ENCODE assay signal across 8 mouse cellular contexts in genomic region chr8:120300601-120301141, GRCm38 (mm10).
DNase-seq lines count a peak whose midpoint lies in the region; ATAC-seq and TF ChIP-seq lines count a peak whose summit lies in the region.

No protein-coding gene starts in this region.

- in situ Hi-C loops in CH12.LX (cut with MboI; ENCODE audit: low pct_ligation_motif_present, low pct_unique_long_range_greater_than_20kb, low sequenced_read_pairs), result no loop called here

- TF ChIP-seq CTCF in CH12.LX (conservative IDR thresholded peaks at IDR 0.05 in 1 of 2, IDR thresholded peaks at IDR 0.05 in 1 of 2; ENCODE audit: low read depth in 2 of 2, low read length in 2 of 2), result peak; percentile 84 to 85
- peak; percentile 98 for TF ChIP-seq CTCF in bone marrow macrophage, adult 2 months (IDR thresholded peaks at IDR 0.05; ENCODE audit: low read depth, low read length)
- peak; percentile 91 for TF ChIP-seq CTCF in lung, adult 2 months (IDR thresholded peaks at IDR 0.05; ENCODE audit: insufficient read depth, low read length)

- H3K27me3 ChIP-seq in CH12.LX (replicated peaks), result peaks cover 17% of the 10 kb centered on the region
- H3K27me3 ChIP-seq in heart, embryonic 15.5 days, result no peaks in the 10 kb centered on the region
- no peaks in the 10 kb centered on the region for H3K27me3 ChIP-seq in neural tube, embryonic 15.5 days (replicated peaks)

- H3K9ac ChIP-seq in CH12.LX (ENCODE audit: insufficient read depth, low read depth), result no peak overlapping the region
- peak overlapping the region; percentile 42; the same call in 1 of the 2 replicates for H3K9ac ChIP-seq in heart, embryonic 15.5 days
- H3K9ac ChIP-seq in neural tube, embryonic 15.5 days (replicated peaks), result no peak overlapping the region

- dilution Hi-C loops in CH12.LX (cut with MboI; ENCODE audit: extremely low pct_ligation_motif_present, extremely low pct_unique_long_range_greater_than_20kb, low sequenced_read_pairs), result no loop called here

- H3K36me3 ChIP-seq in CH12.LX (replicated peaks in 1 of 2; ENCODE audit: control insufficient read depth in 1 of 2, insufficient read depth in 1 of 2, low read length in 1 of 2), result no peaks in the 10 kb centered on the region
- H3K36me3 ChIP-seq in heart, embryonic 15.5 days, result no peaks in the 10 kb centered on the region
- H3K36me3 ChIP-seq in neural tube, embryonic 15.5 days, result no peaks in the 10 kb centered on the region

- peak; percentile 30 for DNase-seq in CH12.LX (ENCODE audit: extremely low read depth)
- DNase-seq in kidney, postnatal 4 days, result peak; percentile 84 to 85
- DNase-seq in lung, adult 2 months, result peak; percentile 80
- peak; percentile 90 for DNase-seq in testis, postnatal 10 days (ENCODE audit: low spot score)

- TF ChIP-seq EP300 in CH12.LX (IDR thresholded peaks at IDR 0.05; ENCODE audit: low read length), result no peak

- H3K4me3 ChIP-seq in CH12.LX (replicated peaks in 1 of 3; ENCODE audit: low read depth in 2 of 3, low read length in 2 of 3, poor library complexity in 1 of 3), result no peak overlapping the region
- H3K4me3 ChIP-seq in bone marrow macrophage, adult 2 months (ENCODE audit: insufficient read depth, low read length), result no peak overlapping the region
- peak overlapping the region; percentile 22; the same call in 1 of the 2 replicates for H3K4me3 ChIP-seq in heart, embryonic 15.5 days
- no peak overlapping the region for H3K4me3 ChIP-seq in lung, adult 2 months (replicated peaks; ENCODE audit: extremely low read depth, low read depth, low read length)
- H3K4me3 ChIP-seq in neural tube, embryonic 15.5 days (replicated peaks), result no peak overlapping the region

- no peak overlapping the region for H3K27ac ChIP-seq in CH12.LX (ENCODE audit: insufficient read depth, low read depth)
- no peak overlapping the region for H3K27ac ChIP-seq in bone marrow macrophage, adult 2 months (ENCODE audit: insufficient read depth, low read depth, low read length)
- H3K27ac ChIP-seq in heart, embryonic 15.5 days, result peak overlapping the region; percentile 82
- H3K27ac ChIP-seq in neural tube, embryonic 15.5 days (replicated peaks), result no peak overlapping the region

- no peak overlapping the region for H3K4me2 ChIP-seq in CH12.LX (ENCODE audit: insufficient read depth, low read depth, poor library complexity, severe bottlenecking)
- H3K4me2 ChIP-seq in heart, embryonic 15.5 days, result peak overlapping the region; percentile 59
- peak overlapping the region; percentile 16 for H3K4me2 ChIP-seq in neural tube, embryonic 15.5 days

- no peaks in the 10 kb centered on the region for H3K4me1 ChIP-seq in CH12.LX (ENCODE audit: control insufficient read depth in 1 of 2, insufficient read depth in 2 of 2)
- no peaks in the 10 kb centered on the region for H3K4me1 ChIP-seq in bone marrow macrophage, adult 2 months (ENCODE audit: control insufficient read depth, insufficient read depth, low read length)
- H3K4me1 ChIP-seq in heart, embryonic 15.5 days (replicated peaks), result peaks cover 22% of the 10 kb centered on the region
- peaks cover 7% of the 10 kb centered on the region; the same call in 1 of the 2 replicates for H3K4me1 ChIP-seq in lung, adult 2 months (ENCODE audit: control insufficient read depth, insufficient read depth, low read length)
- H3K4me1 ChIP-seq in neural tube, embryonic 15.5 days, result peaks cover 66% of the 10 kb centered on the region

- H3K9me3 ChIP-seq in CH12.LX (replicated peaks; ENCODE audit: low read length), result no peaks in the 10 kb centered on the region
- H3K9me3 ChIP-seq in heart, embryonic 15.5 days (replicated peaks), result no peaks in the 10 kb centered on the region
- no peaks in the 10 kb centered on the region for H3K9me3 ChIP-seq in neural tube, embryonic 15.5 days (replicated peaks)

- no peak for TF ChIP-seq POLR2A in CH12.LX (IDR thresholded peaks at IDR 0.05; ENCODE audit: low read depth, low read length)
- TF ChIP-seq POLR2A in bone marrow macrophage, adult 2 months (IDR thresholded peaks at IDR 0.05; ENCODE audit: borderline replicate concordance, low read depth, low read length), result no peak
- no peak for TF ChIP-seq POLR2A in lung, adult 2 months (IDR thresholded peaks at IDR 0.05; ENCODE audit: borderline replicate concordance, extremely low read depth, low read depth, low read length)

- WGBS in heart, embryonic 15.5 days, result 6% methylated on average over 13 of the region's 13 CpGs
- WGBS in lung, adult 2 months, result 8% methylated on average over 13 of the region's 13 CpGs
- 2% methylated on average over 13 of the region's 13 CpGs for WGBS in neural tube, embryonic 15.5 days

- peak; percentile 68 for TF ChIP-seq RAD21 in CH12.LX (IDR thresholded peaks at IDR 0.05; ENCODE audit: low read depth, low read length)

- H3K79me2 ChIP-seq in CH12.LX (replicated peaks; ENCODE audit: control insufficient read depth, extremely low read depth, insufficient read depth, poor library complexity, severe bottlenecking), result no peaks in the 10 kb centered on the region

- ATAC-seq in erythroid progenitor cell, adult 5-6 weeks (replicated peaks; ENCODE audit: low FRiP score, poor library complexity, severe bottlenecking), result peak; percentile 83
- ATAC-seq in heart, embryonic 15.5 days (replicated peaks; ENCODE audit: insufficient number of reproducible peaks, insufficient read depth, low FRiP score, low read depth), result peak; percentile 76
- peak; percentile 22; the same call in 1 of the 2 replicates for ATAC-seq in neural tube, embryonic 15.5 days (ENCODE audit: low FRiP score)

TF ChIP-seq in CH12.LX, 34 proteins besides CTCF, POLR2A, EP300 and RAD21:
- TF ChIP-seq SMC3 (IDR thresholded peaks at IDR 0.05; ENCODE audit: low read depth, low read length) (peak; percentile 69), NELFE (IDR thresholded peaks at IDR 0.05; ENCODE audit: low read depth, low read length) (no peak), USF2 (conservative IDR thresholded peaks at IDR 0.05; ENCODE audit: low read depth, low read length) (no peak)

Comparison
In these comparisons a context has a peak if more than half of its experiments do, and no peak if none do; other contexts are left out.
1. DNase-seq: peak in every context shown above with its lines; median percentile 90 in testis, postnatal 10 days; 84 in kidney, postnatal 4 days; 80 in lung, adult 2 months; 30 in CH12.LX.
2. ATAC-seq: peak in every context shown above with its lines; median percentile 83 in erythroid progenitor cell, adult 5-6 weeks; 76 in heart, embryonic 15.5 days; 22 in neural tube, embryonic 15.5 days.